Mouse (Mus musculus): ENCODE measurements around the gene Ifi206. TPM values are rescaled to one million over a fixed set of nuclear protein-coding genes. Genes with fewer than 3 reads are reported as not detected.

Gene Ifi206
- polyA plus RNA-seq, 1 experiment from 2014 or later, result not detected

- no peak overlapping the region for H3K4me3 ChIP-seq (ENCODE audit: low read depth, low read length)
- 92% methylated on average over 5 of the region's 5 CpGs for WGBS
- no peaks in the 10 kb centered on the region for H3K9me3 ChIP-seq (ENCODE audit: control insufficient read depth, low read length)
Observed at GRCm38 (mm10) chr1:173451665-173452064, 39.2 kb downstream of the Ifi206 start.

GRCm38 (mm10) chr1:173450621-173451020, 40.2 kb downstream of the Ifi206 start:
- Histone ChIP-seq H3K4me1 (ENCODE audit: control insufficient read depth, insufficient read depth, low read length) (no peaks in the 10 kb centered on the region), H3K36me3 (ENCODE audit: control insufficient read depth, insufficient read depth, low read length) (no peaks in the 10 kb centered on the region), H3K4me3 (ENCODE audit: low read depth, low read length) (no peak overlapping the region), H3K9me3 (ENCODE audit: control insufficient read depth, low read length) (no peaks in the 10 kb centered on the region), H3K27me3 (ENCODE audit: control insufficient read depth, insufficient read depth, low read length) (no peaks in the 10 kb centered on the region), H3K9ac (ENCODE audit: low read length) (no peak overlapping the region), H3K27ac (ENCODE audit: low read depth, low read length) (no peak overlapping the region), H3K4me2 (no peak overlapping the region)
- WGBS, result 91% methylated on average over 4 of the region's 4 CpGs
- DNase-seq (ENCODE audit: low spot score, missing footprints) (no peak), ATAC-seq (ENCODE audit: low FRiP score) (no peak)

More at GRCm38 (mm10) chr1:173451665-173452064, 39.2 kb downstream of the Ifi206 start:
- no peaks in the 10 kb centered on the region for H3K27me3 ChIP-seq (ENCODE audit: control insufficient read depth, insufficient read depth, low read length)
- no peaks in the 10 kb centered on the region for H3K4me1 ChIP-seq (ENCODE audit: control insufficient read depth, insufficient read depth, low read length)
- no peaks in the 10 kb centered on the region for H3K36me3 ChIP-seq (ENCODE audit: control insufficient read depth, insufficient read depth, low read length)
- no peak overlapping the region for H3K4me2 ChIP-seq
- ATAC-seq (ENCODE audit: low FRiP score), result no peak
- H3K27ac ChIP-seq (ENCODE audit: low read depth, low read length), result no peak overlapping the region
- H3K9ac ChIP-seq (ENCODE audit: low read length), result no peak overlapping the region
- no peak for DNase-seq (ENCODE audit: low spot score, missing footprints)

GRCm38 (mm10) chr1:173447067-173447466, 43.8 kb downstream of the Ifi206 start:
- Histone ChIP-seq H3K9ac (ENCODE audit: low read length) (no peak overlapping the region), H3K27me3 (ENCODE audit: control insufficient read depth, insufficient read depth, low read length) (no peaks in the 10 kb centered on the region), H3K9me3 (ENCODE audit: control insufficient read depth, low read length) (no peaks in the 10 kb centered on the region), H3K4me3 (ENCODE audit: low read depth, low read length) (no peak overlapping the region), H3K36me3 (ENCODE audit: control insufficient read depth, insufficient read depth, low read length) (no peaks in the 10 kb centered on the region), H3K4me2 (no peak overlapping the region), H3K27ac (ENCODE audit: low read depth, low read length) (no peak overlapping the region), H3K4me1 (ENCODE audit: control insufficient read depth, insufficient read depth, low read length) (no peaks in the 10 kb centered on the region)
- 86% methylated on average over 4 of the region's 4 CpGs for WGBS
- DNase-seq (ENCODE audit: low spot score, missing footprints), result no peak
- no peak for ATAC-seq (ENCODE audit: low FRiP score)

- 93% methylated on average over 1 of the region's 1 CpGs for WGBS
Observed at GRCm38 (mm10) chr1:173443061-173443460, 47.8 kb downstream of the Ifi206 start.

GRCm38 (mm10) chr1:173441210-173441609, 49.6 kb downstream of the Ifi206 start:
- Histone ChIP-seq H3K9me3 (ENCODE audit: control insufficient read depth, low read length) (no peaks in the 10 kb centered on the region), H3K4me2 (no peak overlapping the region), H3K27me3 (ENCODE audit: control insufficient read depth, insufficient read depth, low read length) (no peaks in the 10 kb centered on the region), H3K9ac (ENCODE audit: low read length) (no peak overlapping the region), H3K36me3 (ENCODE audit: control insufficient read depth, insufficient read depth, low read length) (no peaks in the 10 kb centered on the region), H3K4me3 (ENCODE audit: low read depth, low read length) (no peak overlapping the region), H3K4me1 (ENCODE audit: control insufficient read depth, insufficient read depth, low read length) (no peaks in the 10 kb centered on the region), H3K27ac (ENCODE audit: low read depth, low read length) (no peak overlapping the region)
- ATAC-seq (ENCODE audit: low FRiP score) (no peak), DNase-seq (ENCODE audit: low spot score, missing footprints) (no peak)
- 84% methylated on average over 4 of the region's 4 CpGs for WGBS

More at GRCm38 (mm10) chr1:173443061-173443460, 47.8 kb downstream of the Ifi206 start:
- Histone ChIP-seq H3K9me3 (ENCODE audit: control insufficient read depth, low read length) (no peaks in the 10 kb centered on the region), H3K36me3 (ENCODE audit: control insufficient read depth, insufficient read depth, low read length) (no peaks in the 10 kb centered on the region), H3K4me1 (ENCODE audit: control insufficient read depth, insufficient read depth, low read length) (no peaks in the 10 kb centered on the region), H3K27me3 (ENCODE audit: control insufficient read depth, insufficient read depth, low read length) (no peaks in the 10 kb centered on the region), H3K4me3 (ENCODE audit: low read depth, low read length) (no peak overlapping the region), H3K9ac (ENCODE audit: low read length) (no peak overlapping the region), H3K4me2 (no peak overlapping the region), H3K27ac (ENCODE audit: low read depth, low read length) (no peak overlapping the region)
- no peak for DNase-seq (ENCODE audit: low spot score, missing footprints)
- no peak for ATAC-seq (ENCODE audit: low FRiP score)

GRCm38 (mm10) chr1:173440681-173441080, 50.2 kb downstream of the Ifi206 start:
- Histone ChIP-seq H3K9ac (ENCODE audit: low read length) (no peak overlapping the region), H3K36me3 (ENCODE audit: control insufficient read depth, insufficient read depth, low read length) (no peaks in the 10 kb centered on the region), H3K4me1 (ENCODE audit: control insufficient read depth, insufficient read depth, low read length) (no peaks in the 10 kb centered on the region), H3K4me2 (no peak overlapping the region), H3K27me3 (ENCODE audit: control insufficient read depth, insufficient read depth, low read length) (no peaks in the 10 kb centered on the region), H3K27ac (ENCODE audit: low read depth, low read length) (no peak overlapping the region), H3K9me3 (ENCODE audit: control insufficient read depth, low read length) (no peaks in the 10 kb centered on the region), H3K4me3 (ENCODE audit: low read depth, low read length) (no peak overlapping the region)
- 90% methylated on average over 1 of the region's 1 CpGs for WGBS
- ATAC-seq (ENCODE audit: low FRiP score), result no peak
- no peak for DNase-seq (ENCODE audit: low spot score, missing footprints)

GRCm38 (mm10) chr1:173437161-173437953, 53.5 kb downstream of the Ifi206 start:
- Histone ChIP-seq H3K4me1 (ENCODE audit: control insufficient read depth, insufficient read depth, low read length) (no peaks in the 10 kb centered on the region), H3K9me3 (ENCODE audit: control insufficient read depth, low read length) (no peaks in the 10 kb centered on the region), H3K4me2 (no peak overlapping the region), H3K36me3 (ENCODE audit: control insufficient read depth, insufficient read depth, low read length) (no peaks in the 10 kb centered on the region), H3K4me3 (ENCODE audit: low read depth, low read length) (no peak overlapping the region), H3K27me3 (ENCODE audit: control insufficient read depth, insufficient read depth, low read length) (no peaks in the 10 kb centered on the region), H3K9ac (ENCODE audit: low read length) (no peak overlapping the region), H3K27ac (ENCODE audit: low read depth, low read length) (no peak overlapping the region)
- no peak for ATAC-seq (ENCODE audit: low FRiP score)
- 84% methylated on average over 6 of the region's 6 CpGs for WGBS
- DNase-seq (ENCODE audit: low spot score, missing footprints), result no peak

- Histone ChIP-seq H3K4me2 (no peak overlapping the region), H3K9ac (ENCODE audit: low read length) (no peak overlapping the region), H3K27ac (ENCODE audit: low read depth, low read length) (no peak overlapping the region), H3K4me1 (ENCODE audit: control insufficient read depth, insufficient read depth, low read length) (no peaks in the 10 kb centered on the region), H3K9me3 (ENCODE audit: control insufficient read depth, low read length) (no peaks in the 10 kb centered on the region), H3K27me3 (ENCODE audit: control insufficient read depth, insufficient read depth, low read length) (no peaks in the 10 kb centered on the region), H3K36me3 (ENCODE audit: control insufficient read depth, insufficient read depth, low read length) (no peaks in the 10 kb centered on the region), H3K4me3 (ENCODE audit: low read depth, low read length) (no peak overlapping the region)
- DNase-seq (ENCODE audit: low spot score, missing footprints) (no peak), ATAC-seq (ENCODE audit: low FRiP score) (no peak)
- 86% methylated on average over 2 of the region's 2 CpGs for WGBS
Observed at GRCm38 (mm10) chr1:173432411-173432810, 58.4 kb downstream of the Ifi206 start.

GRCm38 (mm10) chr1:173429995-173430699, 60.7 kb downstream of the Ifi206 start:
- Histone ChIP-seq H3K9ac (ENCODE audit: low read length) (no peak overlapping the region), H3K27ac (ENCODE audit: low read depth, low read length) (no peak overlapping the region), H3K36me3 (ENCODE audit: control insufficient read depth, insufficient read depth, low read length) (no peaks in the 10 kb centered on the region), H3K27me3 (ENCODE audit: control insufficient read depth, insufficient read depth, low read length) (no peaks in the 10 kb centered on the region), H3K4me2 (no peak overlapping the region), H3K4me3 (ENCODE audit: low read depth, low read length) (no peak overlapping the region), H3K4me1 (ENCODE audit: control insufficient read depth, insufficient read depth, low read length) (no peaks in the 10 kb centered on the region), H3K9me3 (ENCODE audit: control insufficient read depth, low read length) (no peaks in the 10 kb centered on the region)
- DNase-seq (ENCODE audit: low spot score, missing footprints) (no peak), ATAC-seq (ENCODE audit: low FRiP score) (no peak)
- WGBS, result 92% methylated on average over 5 of the region's 5 CpGs
